Mouse (Mus musculus) liver, postnatal 0 days (tissue): ENCODE data around the gene Cers3. TPM values are rescaled to one million over a fixed set of nuclear protein-coding genes. Genes with fewer than 3 reads are reported as not detected.

Experiments
- ATAC-seq: fragments of 200-750 bp; cut with Nextera tagmentation; 2 replicates; pipeline ENCODE4 v1.8.0; 2017; ENCODE audit warnings: mild to moderate bottlenecking, moderate library complexity
- DNase-seq: peaks from one replicate; pipeline ENCODE4 v3.0.0-alpha.2; 2016
- H3K27ac ChIP-seq: fragments of 300-500 bp; sonication (generic); 2 replicates; pipeline ENCODE4 v1.5.1; 2014; ENCODE audit warnings: antibody characterized with exemption, moderate library complexity, mild to moderate bottlenecking, low read depth
- H3K27me3 ChIP-seq: fragments of 300-500 bp; sonication (generic); 2 replicates; pipeline ENCODE4 v1.6.1; 2014; ENCODE audit warnings: low read length, control low read depth, mixed read lengths; ENCODE audit not compliant: insufficient read depth
- H3K36me3 ChIP-seq: fragments of 300-500 bp; sonication (generic); replicated peaks from 2 replicates; pipeline ENCODE4 v1.6.1; 2014; ENCODE audit warnings: mild to moderate bottlenecking, control low read depth, low read length, moderate library complexity, mixed read lengths; ENCODE audit not compliant: insufficient read depth
- H3K4me1 ChIP-seq: fragments of 300-500 bp; sonication (generic); 2 replicates; pipeline ENCODE4 v1.6.1; 2014; ENCODE audit warnings: antibody characterized with exemption, mild to moderate bottlenecking, control low read depth; ENCODE audit not compliant: insufficient read depth
- H3K4me2 ChIP-seq: fragments of 300-500 bp; sonication (generic); 2 replicates; pipeline ENCODE4 v1.6.1; 2014; ENCODE audit warnings: low read depth, mild to moderate bottlenecking, low read length, moderate library complexity, mixed read lengths
- H3K4me3 ChIP-seq: fragments of 300-500 bp; sonication (generic); 2 replicates; pipeline ENCODE4 v1.5.1; 2014; ENCODE audit warnings: low read depth, low read length
- H3K9ac ChIP-seq: fragments of 300-500 bp; sonication (generic); replicated peaks from 2 replicates; pipeline ENCODE4 v1.6.1; 2014; ENCODE audit warnings: mild to moderate bottlenecking, moderate library complexity
- H3K9me3 ChIP-seq: fragments of 300-500 bp; sonication (generic); 2 replicates; pipeline ENCODE4 v1.6.1; 2016; ENCODE audit warnings: mild to moderate bottlenecking, control low read depth, low read length, mixed read lengths
- CTCF ChIP-seq: sonication (generic); IDR thresholded peaks from 2 replicates; pipeline ENCODE4 v1.5.1; 2016; ENCODE audit warnings: antibody characterized with exemption, low read depth
- EP300 ChIP-seq: IDR thresholded peaks from 2 replicates; pipeline ENCODE4 v1.6.1; 2016; ENCODE audit warnings: antibody characterized with exemption, low read depth, mild to moderate bottlenecking
- WGBS: fragments of 180-500 bp; shearing (Covaris S2); extraction: QIAGEN DNeasy Blood & Tissue Kit; methylation state at CpG from one replicate; pipeline ENCODE4 v1.1.7; 2014; ENCODE audit not compliant: insufficient replicate concordance; 5-methylcytosine and 5-hydroxymethylcytosine counted together
- polyA plus RNA-seq: library from polyadenylated mRNA; unstranded; fragments of >200 nt; fragmentation: Nextera tagmentation; extraction: Ambion mirVana; gene quantifications from 2 replicates; pipeline ENCODE4 v1.2.1, GENCODE M21; 2015

The Cers3 gene
- polyA plus RNA-seq, 1 experiment from 2014 or later: not detected

DNA sequence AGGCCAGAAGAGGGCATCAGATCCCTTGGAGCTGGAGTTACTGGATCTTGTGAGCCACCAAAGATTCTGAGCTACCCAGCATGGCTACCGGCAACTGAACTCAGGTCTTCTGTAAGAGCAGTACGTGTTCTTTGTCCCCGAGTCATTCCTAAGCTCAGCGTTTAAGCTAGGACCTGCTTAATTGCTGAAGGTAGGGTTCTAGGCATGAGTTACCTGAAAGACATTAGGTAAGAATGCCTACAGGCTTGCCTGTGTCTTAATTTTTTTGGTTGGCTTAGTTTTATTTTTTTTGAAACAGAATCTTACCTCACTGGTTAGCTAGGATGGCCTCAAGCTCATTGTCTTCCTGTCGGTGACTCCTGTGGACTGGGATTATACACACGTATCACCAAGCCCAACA lies 15.2 kb upstream of the Cers3 start:
- Histone ChIP-seq H3K4me2 (no peak overlapping the region), H3K36me3 (no peaks in the 10 kb centered on the region), H3K9ac (no peak overlapping the region), H3K27ac (no peak overlapping the region), H3K27me3 (no peaks in the 10 kb centered on the region), H3K9me3 (no peaks in the 10 kb centered on the region), H3K4me3 (no peak overlapping the region), H3K4me1 (no peaks in the 10 kb centered on the region)
- ATAC-seq (no peak), DNase-seq (no peak)
- no peak for TF ChIP-seq CTCF
- no peak for TF ChIP-seq EP300
- 89% methylated on average over 6 of the region's 6 CpGs for WGBS

DNA sequence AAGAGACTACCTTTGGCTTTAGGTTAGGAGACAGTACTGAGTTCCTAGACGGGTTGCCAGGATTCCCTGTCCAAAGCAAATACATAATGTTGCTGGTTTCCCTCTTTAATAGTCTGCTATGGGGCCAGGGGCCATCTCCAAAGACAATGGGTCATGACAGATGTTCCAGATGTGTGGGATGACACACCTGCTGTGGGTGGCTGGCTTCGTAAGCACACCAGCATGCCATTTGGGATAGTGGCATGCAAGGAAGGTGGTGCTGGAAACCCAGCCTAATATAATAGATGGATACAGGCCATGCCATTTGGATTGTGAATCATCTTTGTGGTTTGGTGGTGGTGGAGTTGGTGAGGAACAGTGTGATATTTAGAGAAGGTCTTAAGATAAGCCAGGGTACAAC lies 14.1 kb upstream of the Cers3 start:
- no peaks in the 10 kb centered on the region for H3K27me3 ChIP-seq
- H3K4me2 ChIP-seq: no peak overlapping the region
- H3K9ac ChIP-seq: no peak overlapping the region
- ATAC-seq: no peak
- DNase-seq: no peak
- TF ChIP-seq CTCF: no peak
- no peak for TF ChIP-seq EP300
- H3K4me1 ChIP-seq: no peaks in the 10 kb centered on the region
- H3K27ac ChIP-seq: no peak overlapping the region
- 70% methylated on average over 2 of the region's 2 CpGs for WGBS
- no peaks in the 10 kb centered on the region for H3K36me3 ChIP-seq
- H3K4me3 ChIP-seq: no peak overlapping the region
- no peaks in the 10 kb centered on the region for H3K9me3 ChIP-seq

DNA sequence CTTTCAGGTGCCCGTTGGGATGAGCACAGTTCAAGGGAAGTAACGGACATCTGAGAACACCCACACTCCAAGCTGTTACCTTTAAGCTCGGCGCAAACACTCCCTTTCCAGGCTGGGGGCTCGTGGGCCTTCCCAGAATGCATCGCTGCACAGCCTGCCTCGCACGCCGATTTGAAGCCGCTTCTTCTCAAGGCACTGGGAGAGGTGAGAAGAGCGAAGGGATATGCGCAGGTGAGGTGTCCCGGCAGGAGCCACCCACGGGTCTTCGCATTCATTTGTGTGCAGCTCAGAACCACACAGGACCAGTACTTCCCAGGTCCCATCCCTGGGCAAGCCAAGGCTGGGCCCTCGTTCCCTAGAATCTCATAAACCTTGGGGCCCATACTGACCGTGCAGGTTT lies 9.9 kb upstream of the Cers3 start:
- no peak overlapping the region for H3K27ac ChIP-seq

DNA sequence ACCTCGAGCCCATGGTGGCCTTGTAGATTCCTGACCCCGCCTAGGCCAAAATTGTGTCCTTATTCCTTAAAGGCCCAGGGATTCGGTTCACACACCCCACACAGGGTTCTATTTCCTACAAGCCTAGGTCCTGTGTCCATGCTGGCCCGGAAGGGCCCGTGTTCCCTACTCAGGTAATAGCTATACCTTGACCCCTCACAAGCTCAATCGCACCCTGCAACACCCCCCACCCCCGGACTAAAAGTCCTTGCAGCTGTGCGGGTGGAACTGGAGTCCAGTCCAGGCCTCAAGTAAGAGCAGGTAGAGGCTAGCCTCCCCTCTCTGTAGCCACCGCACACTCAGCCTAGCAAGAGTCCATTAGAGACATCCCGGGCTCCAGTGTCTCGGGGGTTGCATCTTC lies 9.4 kb upstream of the Cers3 start:
- 89% methylated on average over 11 of the region's 11 CpGs for WGBS
- Histone ChIP-seq H3K4me1 (no peaks in the 10 kb centered on the region), H3K4me3 (no peak overlapping the region), H3K27me3 (no peaks in the 10 kb centered on the region), H3K9ac (no peak overlapping the region), H3K27ac (no peak overlapping the region), H3K4me2 (no peak overlapping the region), H3K9me3 (no peaks in the 10 kb centered on the region), H3K36me3 (no peaks in the 10 kb centered on the region)
- TF ChIP-seq EP300: no peak
- TF ChIP-seq CTCF: no peak
- DNase-seq (no peak), ATAC-seq (no peak)

More for the DNA sequence above, 9.9 kb upstream of the Cers3 start:
- H3K4me3 ChIP-seq: no peak overlapping the region
- H3K27me3 ChIP-seq: no peaks in the 10 kb centered on the region
- ATAC-seq: no peak
- WGBS: 86% methylated on average over 17 of the region's 17 CpGs
- no peaks in the 10 kb centered on the region for H3K9me3 ChIP-seq
- TF ChIP-seq EP300: no peak
- TF ChIP-seq CTCF: no peak
- H3K4me1 ChIP-seq: no peaks in the 10 kb centered on the region
- no peak overlapping the region for H3K9ac ChIP-seq
- H3K4me2 ChIP-seq: no peak overlapping the region
- H3K36me3 ChIP-seq: no peaks in the 10 kb centered on the region
- no peak for DNase-seq

DNA sequence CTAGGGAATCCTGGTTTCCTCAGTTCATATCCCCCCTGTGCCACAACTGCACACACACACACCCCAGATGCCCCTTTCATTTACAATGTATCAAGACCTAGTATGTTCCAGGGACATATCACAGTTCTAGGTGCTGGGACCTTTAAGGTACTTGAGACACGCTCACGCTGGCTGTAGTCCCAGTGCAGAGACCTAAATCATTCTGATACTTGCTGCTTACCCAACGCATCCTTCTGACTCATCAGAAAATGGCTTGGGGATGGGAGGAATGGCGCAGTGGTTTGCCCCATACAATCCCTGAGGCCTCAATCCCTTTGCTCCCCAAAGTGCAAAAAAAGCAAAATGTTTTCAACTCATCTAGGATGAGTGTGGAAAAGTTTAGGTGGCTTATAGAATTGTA lies 8.8 kb upstream of the Cers3 start:
- TF ChIP-seq CTCF (no peak), EP300 (no peak)
- H3K36me3 ChIP-seq: no peaks in the 10 kb centered on the region
- H3K9me3 ChIP-seq: no peaks in the 10 kb centered on the region
- H3K4me1 ChIP-seq: no peaks in the 10 kb centered on the region
- no peak overlapping the region for H3K4me3 ChIP-seq
- 87% methylated on average over 4 of the region's 4 CpGs for WGBS
- H3K27ac ChIP-seq: no peak overlapping the region
- H3K4me2 ChIP-seq: no peak overlapping the region
- H3K9ac ChIP-seq: no peak overlapping the region
- ATAC-seq: no peak
- no peaks in the 10 kb centered on the region for H3K27me3 ChIP-seq
- no peak for DNase-seq

DNA sequence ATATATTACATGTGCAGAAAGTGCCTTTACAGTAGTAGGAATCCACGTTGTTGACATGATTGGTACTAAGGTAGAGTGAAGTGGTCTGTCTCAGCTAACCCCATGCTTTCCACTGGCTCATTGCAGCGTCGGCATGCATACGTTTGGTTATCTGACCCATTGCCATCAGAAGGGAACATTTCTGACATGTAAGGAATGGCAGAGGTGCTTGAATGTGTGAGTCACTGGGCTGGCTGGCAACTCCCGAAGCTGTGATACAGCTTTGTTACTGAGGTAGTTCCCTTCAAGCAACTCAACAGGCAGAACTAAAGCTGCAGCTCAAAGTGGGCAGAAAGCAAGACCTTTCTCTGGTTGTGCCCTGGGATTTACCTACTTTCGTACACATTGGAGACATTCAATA lies 8.3 kb upstream of the Cers3 start:
- Histone ChIP-seq H3K4me1 (no peaks in the 10 kb centered on the region), H3K27me3 (no peaks in the 10 kb centered on the region), H3K36me3 (no peaks in the 10 kb centered on the region), H3K9ac (no peak overlapping the region), H3K27ac (no peak overlapping the region), H3K9me3 (no peaks in the 10 kb centered on the region), H3K4me3 (no peak overlapping the region), H3K4me2 (no peak overlapping the region)
- WGBS: 80% methylated on average over 6 of the region's 6 CpGs
- ATAC-seq (no peak), DNase-seq (no peak)
- TF ChIP-seq CTCF (no peak), EP300 (no peak)

DNA sequence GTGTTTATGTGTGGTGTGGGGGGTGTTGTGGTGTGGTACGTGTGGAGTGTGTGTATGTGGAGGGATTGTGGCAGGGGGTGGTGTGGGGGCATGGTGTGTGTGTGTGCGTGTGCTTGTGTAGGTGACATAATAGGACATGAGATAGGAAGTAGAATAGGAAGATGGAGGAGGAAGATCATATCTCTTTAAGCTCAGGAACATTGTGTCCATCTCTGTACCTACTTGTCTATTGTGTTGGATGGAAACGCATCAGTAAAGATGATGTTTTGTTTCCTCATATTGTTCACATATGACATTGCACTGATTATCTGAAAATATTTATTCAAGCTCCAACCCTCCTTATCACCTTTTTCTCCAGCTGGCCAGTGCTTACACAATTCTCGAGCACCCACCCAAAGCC lies 5.9 kb upstream of the Cers3 start:
- no peaks in the 10 kb centered on the region for H3K36me3 ChIP-seq
- no peaks in the 10 kb centered on the region; the same call in 1 of the 2 replicates for H3K4me1 ChIP-seq
- 74% methylated on average over 4 of the region's 4 CpGs for WGBS
- H3K9ac ChIP-seq: no peak overlapping the region
- ATAC-seq (no peak), DNase-seq (no peak)
- H3K9me3 ChIP-seq: no peaks in the 10 kb centered on the region
- H3K27me3 ChIP-seq: no peaks in the 10 kb centered on the region
- H3K4me2 ChIP-seq: no peak overlapping the region
- no peak overlapping the region for H3K27ac ChIP-seq
- no peak for TF ChIP-seq EP300
- TF ChIP-seq CTCF: no peak
- H3K4me3 ChIP-seq: no peak overlapping the region
